Mouse (Mus musculus) macrophage (primary cell): ENCODE measurements around the gene Tnc. TPM values are rescaled to one million over a fixed set of nuclear protein-coding genes. Genes with fewer than 3 reads are reported as not detected.

Experiments used
- H3K27ac ChIP-seq: fragments of 350-480 bp; formaldehyde crosslinking; 2 replicates; pipeline ENCODE4 v1.9.0; 2021
- H3K36me3 ChIP-seq: fragments of 350-480 bp; formaldehyde crosslinking; 2 replicates; pipeline ENCODE4 v1.9.0; 2021; ENCODE audit errors: inconsistent target
- H3K4me3 ChIP-seq: fragments of 350-480 bp; formaldehyde crosslinking; 2 replicates; pipeline ENCODE4 v1.9.0; 2021; ENCODE audit errors: inconsistent target
- H3K79me2 ChIP-seq: fragments of 350-480 bp; formaldehyde crosslinking; 2 replicates; pipeline ENCODE4 v1.9.0; 2021; ENCODE audit errors: inconsistent target
- WGBS: methylation state at CpG from one replicate; pipeline ENCODE4 v1.1.7; 2026; ENCODE audit warnings: inconsistent platforms; ENCODE audit not compliant: missing documents; 5-methylcytosine and 5-hydroxymethylcytosine counted together
- polyA plus RNA-seq: library from polyadenylated mRNA; stranded (reverse); fragments of 250-400 nt; gene quantifications from 3 replicates; pipeline ENCODE4 v1.2.4, GENCODE M21; 2018; ENCODE audit warnings: inconsistent platforms

Tnc gene
- polyA plus RNA-seq, 1 experiment from 2014 or later = 0.06 TPM

- Histone ChIP-seq H3K27ac (no peak overlapping the region), H3K79me2 (no peaks in the 10 kb centered on the region), H3K36me3 (no peaks in the 10 kb centered on the region), H3K4me3 (no peak overlapping the region)
- WGBS = 96% methylated on average over 5 of the region's 5 CpGs
Measured at GRCm38 (mm10) chr4:63917181-63917580, 129.6 kb downstream of the Tnc start.

- Histone ChIP-seq H3K79me2 (no peaks in the 10 kb centered on the region), H3K36me3 (no peaks in the 10 kb centered on the region), H3K27ac (no peak overlapping the region), H3K4me3 (no peak overlapping the region)
- 71% methylated on average over 8 of the region's 8 CpGs for WGBS
Measured at GRCm38 (mm10) chr4:63916753-63917152, 130.1 kb downstream of the Tnc start.

- WGBS = 44% methylated on average over 3 of the region's 3 CpGs
- Histone ChIP-seq H3K27ac (no peak overlapping the region), H3K4me3 (no peak overlapping the region), H3K36me3 (no peaks in the 10 kb centered on the region), H3K79me2 (no peaks in the 10 kb centered on the region)
Measured at GRCm38 (mm10) chr4:63916288-63916687, 130.5 kb downstream of the Tnc start.

Other genes with a start within 250 kb of the Tnc start
- 0.53 to 2.3 TPM (median 0.56 TPM) in 3 replicates for gene Tnfsf8, start 185.7 kb downstream of the Tnc start, polyA plus RNA-seq